Mouse (Mus musculus) neural tube, embryonic 14.5 days (tissue): ENCODE results near the gene Usp47. TPM values are rescaled to one million over a fixed set of nuclear protein-coding genes. Genes with fewer than 3 reads are reported as not detected.
A peak's percentile ranks its signal among the peaks of the same experiment; 100 is the strongest.

ENCODE experiments used
- ATAC-seq: fragments of 200-750 bp; cut with Nextera tagmentation; 2 replicates; pipeline ENCODE4 v1.8.0; 2017; ENCODE audit warnings: low read depth, mild to moderate bottlenecking, moderate TSS enrichment, moderate library complexity
- H3K27ac ChIP-seq: fragments of 300-500 bp; sonication (generic); 2 replicates; pipeline ENCODE4 v1.5.1; 2014; ENCODE audit warnings: low read depth, mild to moderate bottlenecking, control low read depth, low read length, moderate library complexity, mixed read lengths
- H3K27me3 ChIP-seq: fragments of 300-500 bp; sonication (generic); 2 replicates; pipeline ENCODE4 v1.6.1; 2014; ENCODE audit warnings: low read length; ENCODE audit not compliant: control insufficient read depth, insufficient read depth
- H3K36me3 ChIP-seq: fragments of 300-500 bp; sonication (generic); 2 replicates; pipeline ENCODE4 v1.6.1; 2014; ENCODE audit warnings: low read length, mixed read lengths; ENCODE audit not compliant: control insufficient read depth, insufficient read depth
- H3K4me1 ChIP-seq: fragments of 300-500 bp; sonication (generic); 2 replicates; pipeline ENCODE4 v1.6.1; 2014; ENCODE audit warnings: low read length; ENCODE audit not compliant: control insufficient read depth, insufficient read depth
- H3K4me2 ChIP-seq: fragments of 300-500 bp; sonication (generic); 2 replicates; pipeline ENCODE4 v1.6.1; 2014; ENCODE audit warnings: mild to moderate bottlenecking, low read depth, low read length, control low read depth
- H3K4me3 ChIP-seq: fragments of 300-500 bp; sonication (generic); 2 replicates; pipeline ENCODE4 v1.5.1; 2014; ENCODE audit warnings: low read depth, low read length, control low read depth, mixed read lengths
- H3K9ac ChIP-seq: fragments of 300-500 bp; sonication (generic); replicated peaks from 2 replicates; pipeline ENCODE4 v1.6.1; 2014; ENCODE audit warnings: low read depth, mild to moderate bottlenecking, control low read depth, low read length, mixed read lengths
- H3K9me3 ChIP-seq: fragments of 300-500 bp; sonication (generic); 2 replicates; pipeline ENCODE4 v1.6.1; 2016; ENCODE audit warnings: low read length; ENCODE audit not compliant: control insufficient read depth
- WGBS: fragments of 180-500 bp; shearing (Covaris S2); extraction: QIAGEN DNeasy Blood & Tissue Kit; methylation state at CpG from one replicate; pipeline ENCODE4 v1.1.7; 2014; 5-methylcytosine and 5-hydroxymethylcytosine counted together
- polyA plus RNA-seq: library from polyadenylated mRNA; unstranded; fragments of >200 nt; fragmentation: Nextera tagmentation; extraction: Ambion mirVana; gene quantifications from 2 replicates; pipeline ENCODE4 v1.2.1, GENCODE M21; 2014

Gene Usp47
- polyA plus RNA-seq, 1 experiment from 2014 or later: 86.2 TPM

DNA sequence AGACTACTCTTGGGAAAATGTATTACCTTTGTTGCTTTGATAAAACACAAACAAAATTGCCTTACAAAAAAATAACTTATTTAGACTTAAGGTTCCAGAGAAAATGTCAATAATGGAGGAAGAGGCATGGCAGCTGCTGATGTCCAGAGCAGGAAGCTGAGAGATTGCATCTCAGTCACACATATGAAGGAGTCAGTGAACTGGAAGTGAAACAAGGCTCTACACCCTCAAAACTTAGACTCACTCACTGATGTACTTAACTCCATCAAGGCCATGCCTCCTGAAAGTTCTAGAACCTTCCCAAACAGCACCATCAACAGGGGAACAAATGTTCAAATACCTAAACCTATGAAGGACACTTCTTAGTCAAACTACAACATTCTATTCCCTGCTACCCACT lies 23.9 kb upstream of the Usp47 start:
- no peak for ATAC-seq
- Histone ChIP-seq H3K9ac (no peak overlapping the region), H3K27me3 (no peaks in the 10 kb centered on the region), H3K4me1 (no peaks in the 10 kb centered on the region), H3K9me3 (no peaks in the 10 kb centered on the region), H3K4me3 (no peak overlapping the region), H3K36me3 (no peaks in the 10 kb centered on the region), H3K4me2 (no peak overlapping the region), H3K27ac (no peak overlapping the region)

DNA sequence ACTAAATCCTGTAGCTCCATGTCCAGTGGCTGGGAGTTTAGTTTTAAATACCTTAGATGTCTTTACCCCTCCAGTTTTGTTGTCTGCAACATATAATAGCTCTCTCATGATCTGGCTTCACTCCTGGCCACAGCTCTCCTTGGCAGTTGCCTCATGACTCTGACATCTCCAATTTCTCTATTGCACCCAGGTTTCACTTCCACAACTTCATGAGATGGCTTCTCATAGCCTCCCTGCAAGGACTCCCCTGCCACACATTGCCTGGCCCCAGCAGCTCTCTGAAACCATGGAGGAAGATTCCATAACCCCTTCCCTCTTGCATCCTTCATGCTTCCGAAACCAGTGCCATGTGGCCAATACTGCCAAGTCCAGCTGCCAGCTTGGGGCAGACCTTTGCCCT lies 23.1 kb upstream of the Usp47 start:
- no peak for ATAC-seq
- WGBS: 81% methylated on average over 1 of the region's 1 CpGs
- Histone ChIP-seq H3K36me3 (no peaks in the 10 kb centered on the region), H3K27me3 (no peaks in the 10 kb centered on the region), H3K9me3 (no peaks in the 10 kb centered on the region), H3K27ac (no peak overlapping the region), H3K4me3 (no peak overlapping the region), H3K4me1 (no peaks in the 10 kb centered on the region), H3K4me2 (no peak overlapping the region), H3K9ac (no peak overlapping the region)

DNA sequence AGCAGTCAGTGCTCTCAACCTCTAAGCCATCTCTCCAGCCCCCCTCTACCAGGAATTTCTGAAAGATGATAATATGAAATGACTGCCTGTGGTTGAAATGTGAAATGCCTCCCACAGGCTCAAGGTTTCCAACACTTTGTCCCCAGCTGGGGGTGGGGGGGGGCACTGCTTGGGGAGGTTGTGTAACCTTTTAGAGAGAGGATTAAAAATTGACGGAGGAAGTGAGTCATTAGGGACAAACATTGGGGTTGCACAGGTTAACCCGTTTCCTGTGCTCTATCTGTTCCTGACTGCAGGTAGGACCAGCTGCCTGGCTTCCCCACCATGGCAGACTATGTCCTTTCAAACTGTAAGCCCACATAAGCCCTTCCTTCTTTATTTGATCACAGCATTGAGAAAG lies 12.8 kb upstream of the Usp47 start:
- no peak overlapping the region for H3K27ac ChIP-seq
- 87% methylated on average over 2 of the region's 2 CpGs for WGBS
- no peaks in the 10 kb centered on the region for H3K4me1 ChIP-seq
- H3K9ac ChIP-seq: no peak overlapping the region
- H3K4me2 ChIP-seq: no peak overlapping the region
- H3K9me3 ChIP-seq: no peaks in the 10 kb centered on the region
- no peak overlapping the region for H3K4me3 ChIP-seq
- no peaks in the 10 kb centered on the region for H3K36me3 ChIP-seq
- H3K27me3 ChIP-seq: no peaks in the 10 kb centered on the region
- ATAC-seq: no peak

DNA sequence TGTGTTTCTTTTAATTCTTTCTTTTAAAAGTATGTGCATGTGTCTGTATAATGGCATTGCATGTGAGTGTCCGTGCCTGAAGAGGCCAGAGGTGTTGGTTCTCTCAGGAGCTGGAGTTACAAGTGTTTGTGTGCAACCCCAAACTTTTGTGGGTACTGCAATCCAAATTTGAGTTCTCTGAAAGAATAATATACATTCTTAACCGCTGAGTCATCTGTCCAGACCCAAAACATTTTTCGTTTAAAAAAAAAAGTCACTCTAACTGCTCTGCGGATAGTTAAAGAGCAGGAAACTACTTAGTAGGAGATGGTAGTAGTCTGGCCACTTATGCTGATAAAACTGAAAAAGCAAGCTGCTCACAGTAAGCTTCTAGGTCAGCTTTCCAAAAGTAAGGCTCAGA lies 12.3 kb upstream of the Usp47 start:
- H3K36me3 ChIP-seq: no peaks in the 10 kb centered on the region
- no peak overlapping the region for H3K4me3 ChIP-seq
- H3K4me2 ChIP-seq: no peak overlapping the region
- H3K27ac ChIP-seq: no peak overlapping the region
- no peak for ATAC-seq
- 84% methylated on average over 4 of the region's 4 CpGs for WGBS
- H3K27me3 ChIP-seq: no peaks in the 10 kb centered on the region
- H3K4me1 ChIP-seq: no peaks in the 10 kb centered on the region
- no peaks in the 10 kb centered on the region for H3K9me3 ChIP-seq
- no peak overlapping the region for H3K9ac ChIP-seq

DNA sequence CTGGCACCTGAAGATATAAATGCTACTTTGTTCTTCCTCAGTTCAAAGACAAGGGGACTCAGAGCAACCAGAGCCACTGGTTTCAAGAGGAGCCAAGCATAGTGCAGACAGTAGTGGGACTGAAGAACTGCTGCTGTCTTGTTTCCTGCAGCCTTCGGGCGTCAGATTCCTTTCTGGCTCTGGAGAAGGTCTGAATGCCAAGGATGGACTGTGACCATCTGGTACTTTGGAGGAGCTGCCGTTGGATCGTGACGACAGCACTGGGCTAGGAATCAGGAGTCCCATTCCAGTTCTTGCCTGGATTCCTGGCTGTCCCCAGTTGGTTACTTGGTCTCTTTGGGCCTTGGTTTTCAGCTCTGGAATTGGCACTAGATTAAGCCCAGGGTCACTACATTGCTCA lies 11.2 kb upstream of the Usp47 start:
- no peak overlapping the region for H3K9ac ChIP-seq
- H3K27me3 ChIP-seq: no peaks in the 10 kb centered on the region
- no peak for ATAC-seq

DNA sequence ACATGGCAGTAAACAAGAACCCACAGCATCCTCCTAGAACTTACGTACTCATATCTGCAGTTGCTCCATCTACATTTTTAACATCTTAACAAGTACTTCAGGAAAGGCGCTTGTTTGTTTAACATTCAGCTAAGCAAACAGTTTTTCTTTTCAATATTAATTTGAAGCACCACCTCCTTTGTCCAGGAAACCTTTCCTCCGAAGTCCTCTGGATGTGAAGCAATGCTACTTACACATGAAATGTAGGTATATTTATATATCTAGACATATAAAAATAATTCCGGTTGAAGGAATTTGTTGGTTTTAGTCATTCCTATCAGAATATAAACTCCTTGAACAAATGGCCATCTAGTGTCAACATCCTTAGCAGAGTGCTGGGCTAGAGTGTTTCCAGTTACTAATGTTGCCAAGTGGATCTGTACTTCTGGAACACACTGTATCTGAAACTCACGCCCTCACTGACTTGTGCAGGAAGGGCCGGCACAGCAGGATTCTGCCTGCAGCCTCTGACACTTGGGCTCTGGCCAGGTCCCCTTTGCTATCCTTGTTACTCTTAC lies 10.6 kb upstream of the Usp47 start:
- no peak overlapping the region for H3K9ac ChIP-seq
- no peaks in the 10 kb centered on the region for H3K36me3 ChIP-seq
- H3K9me3 ChIP-seq: no peaks in the 10 kb centered on the region
- H3K4me1 ChIP-seq: no peaks in the 10 kb centered on the region
- no peak overlapping the region for H3K4me3 ChIP-seq
- H3K27me3 ChIP-seq: no peaks in the 10 kb centered on the region
- H3K4me2 ChIP-seq: no peak overlapping the region
- H3K27ac ChIP-seq: no peak overlapping the region
- no peak for ATAC-seq
- WGBS: 87% methylated on average over 6 of the region's 6 CpGs

More for the DNA sequence above, 11.2 kb upstream of the Usp47 start:
- no peaks in the 10 kb centered on the region for H3K36me3 ChIP-seq
- WGBS: 72% methylated on average over 5 of the region's 5 CpGs
- H3K4me2 ChIP-seq: no peak overlapping the region
- H3K4me1 ChIP-seq: no peaks in the 10 kb centered on the region
- H3K9me3 ChIP-seq: no peaks in the 10 kb centered on the region
- H3K4me3 ChIP-seq: no peak overlapping the region
- no peak overlapping the region for H3K27ac ChIP-seq

DNA sequence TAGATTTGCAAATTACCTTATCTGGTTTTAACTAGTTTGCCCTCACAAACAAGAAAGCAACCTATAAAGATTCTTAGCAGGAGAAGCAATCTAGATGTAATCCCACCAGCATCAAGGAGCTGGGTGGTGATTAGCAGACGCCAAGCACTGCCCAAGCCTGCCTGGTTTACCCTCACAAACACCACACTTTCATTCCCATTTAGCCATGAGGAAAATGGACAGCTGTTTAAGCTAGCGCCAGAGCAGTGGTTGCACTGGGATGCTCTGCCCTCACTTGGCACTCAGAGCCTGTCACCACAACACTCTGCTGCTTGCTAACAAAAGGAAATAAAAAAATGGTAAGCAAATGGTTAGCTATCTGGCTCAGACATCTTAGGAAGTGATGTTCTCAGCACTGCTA lies 9.2 kb upstream of the Usp47 start:
- H3K9me3 ChIP-seq: no peaks in the 10 kb centered on the region
- H3K27me3 ChIP-seq: no peaks in the 10 kb centered on the region
- H3K36me3 ChIP-seq: no peaks in the 10 kb centered on the region
- H3K9ac ChIP-seq: no peak overlapping the region
- no peak overlapping the region for H3K4me3 ChIP-seq
- H3K27ac ChIP-seq: no peak overlapping the region
- no peak for ATAC-seq
- no peaks in the 10 kb centered on the region for H3K4me1 ChIP-seq
- no peak overlapping the region for H3K4me2 ChIP-seq
- WGBS: 63% methylated on average over 2 of the region's 2 CpGs

DNA sequence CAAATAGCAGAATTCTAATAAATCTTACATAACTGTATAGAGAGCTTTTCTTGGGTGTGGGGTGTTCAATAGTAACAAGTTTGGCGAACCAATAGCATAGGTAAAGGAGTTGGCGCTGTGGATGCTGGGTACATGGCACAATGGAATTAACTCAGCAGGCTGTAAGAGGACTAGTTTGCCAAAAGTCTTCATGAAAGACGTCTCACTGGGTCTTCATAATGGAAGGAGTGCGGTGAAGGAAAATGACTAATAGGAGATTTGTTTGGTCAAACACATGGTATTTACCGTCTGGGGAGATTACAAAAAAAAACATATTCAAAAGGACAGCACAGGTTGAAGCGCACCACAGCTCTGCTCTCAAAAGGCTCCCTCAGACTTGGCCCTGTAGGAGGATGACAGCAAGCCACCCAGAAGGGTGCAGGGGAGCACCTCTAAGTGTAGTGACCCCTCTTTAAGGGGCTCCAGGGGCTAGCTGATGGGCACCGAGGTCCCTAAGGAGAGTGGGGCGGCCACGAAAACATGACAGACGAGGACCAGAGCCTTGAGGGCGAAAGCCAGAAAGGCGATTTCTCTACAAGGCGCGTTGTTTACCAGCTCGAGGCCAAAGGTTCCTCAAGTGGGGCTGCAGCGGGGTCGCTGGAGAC lies 676 bp upstream of the Usp47 start:
- 16% methylated on average over 17 of the region's 17 CpGs for WGBS
- H3K4me1 ChIP-seq: peaks cover 25% of the 10 kb centered on the region

DNA sequence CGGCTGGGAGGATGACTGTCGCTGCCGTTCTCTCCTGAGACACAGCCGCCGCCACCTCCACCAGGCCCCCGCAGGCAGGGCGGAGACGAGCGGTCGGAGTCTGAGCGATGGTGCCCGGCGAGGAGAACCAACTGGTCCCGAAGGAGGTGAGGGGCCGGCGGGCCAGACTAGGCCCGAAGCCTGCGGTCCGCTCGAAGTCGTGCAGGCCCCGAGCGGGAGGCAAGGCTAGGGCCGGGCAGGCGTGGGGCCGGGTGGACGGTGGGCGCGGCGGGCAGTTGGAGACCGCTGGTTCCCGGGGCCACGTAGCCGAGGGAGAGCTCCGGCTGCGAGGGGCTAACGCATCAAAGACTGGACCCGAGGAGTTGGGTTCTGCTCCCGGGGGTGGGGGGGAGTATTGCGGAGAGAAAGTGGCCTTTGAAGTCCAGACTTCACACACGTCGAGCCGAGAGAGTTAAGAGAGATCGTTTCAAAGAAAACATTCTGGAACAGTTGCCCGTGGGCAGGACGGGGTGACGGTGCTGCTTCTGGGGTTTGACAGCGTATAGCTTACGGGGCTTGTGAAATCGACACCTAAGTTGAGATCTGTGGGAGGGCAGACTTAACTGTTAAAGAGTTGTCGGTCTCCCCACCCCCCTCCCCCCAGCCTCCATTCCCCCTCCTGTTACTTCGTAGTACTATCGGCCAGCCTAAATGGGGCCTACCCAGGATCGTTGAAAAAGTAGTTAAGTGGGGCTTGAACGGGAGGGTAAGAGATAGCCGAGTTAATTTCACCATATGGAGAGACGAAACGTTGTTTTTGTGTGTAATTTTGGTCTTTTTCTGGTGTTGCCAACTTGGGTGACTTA lies 519 bp downstream of the Usp47 start:
- peak overlapping the region; percentile 84 for H3K9ac ChIP-seq
- peak; percentile 69; the same call in 1 of the 2 replicates for ATAC-seq
- H3K4me2 ChIP-seq: peak overlapping the region; percentile 57
- H3K27ac ChIP-seq: peak overlapping the region; percentile 92
- H3K4me1 ChIP-seq: peaks cover 28% of the 10 kb centered on the region
- H3K4me3 ChIP-seq: peak overlapping the region; percentile 61
- H3K9me3 ChIP-seq: no peaks in the 10 kb centered on the region
- no peaks in the 10 kb centered on the region for H3K36me3 ChIP-seq
- WGBS: under 1% methylated on average over 58 of the region's 58 CpGs
- H3K27me3 ChIP-seq: no peaks in the 10 kb centered on the region

More for the DNA sequence above, 676 bp upstream of the Usp47 start:
- H3K36me3 ChIP-seq: no peaks in the 10 kb centered on the region
- H3K9ac ChIP-seq: peak overlapping the region; percentile 84
- H3K4me2 ChIP-seq: peak overlapping the region; percentile 57
- no peaks in the 10 kb centered on the region for H3K27me3 ChIP-seq
- H3K4me3 ChIP-seq: peak overlapping the region; percentile 61
- peak overlapping the region; percentile 92 for H3K27ac ChIP-seq
- peak; percentile 65 for ATAC-seq
- no peaks in the 10 kb centered on the region for H3K9me3 ChIP-seq
